8 mouse cellular contexts compared by ENCODE assay signal in the genomic region with DNA sequence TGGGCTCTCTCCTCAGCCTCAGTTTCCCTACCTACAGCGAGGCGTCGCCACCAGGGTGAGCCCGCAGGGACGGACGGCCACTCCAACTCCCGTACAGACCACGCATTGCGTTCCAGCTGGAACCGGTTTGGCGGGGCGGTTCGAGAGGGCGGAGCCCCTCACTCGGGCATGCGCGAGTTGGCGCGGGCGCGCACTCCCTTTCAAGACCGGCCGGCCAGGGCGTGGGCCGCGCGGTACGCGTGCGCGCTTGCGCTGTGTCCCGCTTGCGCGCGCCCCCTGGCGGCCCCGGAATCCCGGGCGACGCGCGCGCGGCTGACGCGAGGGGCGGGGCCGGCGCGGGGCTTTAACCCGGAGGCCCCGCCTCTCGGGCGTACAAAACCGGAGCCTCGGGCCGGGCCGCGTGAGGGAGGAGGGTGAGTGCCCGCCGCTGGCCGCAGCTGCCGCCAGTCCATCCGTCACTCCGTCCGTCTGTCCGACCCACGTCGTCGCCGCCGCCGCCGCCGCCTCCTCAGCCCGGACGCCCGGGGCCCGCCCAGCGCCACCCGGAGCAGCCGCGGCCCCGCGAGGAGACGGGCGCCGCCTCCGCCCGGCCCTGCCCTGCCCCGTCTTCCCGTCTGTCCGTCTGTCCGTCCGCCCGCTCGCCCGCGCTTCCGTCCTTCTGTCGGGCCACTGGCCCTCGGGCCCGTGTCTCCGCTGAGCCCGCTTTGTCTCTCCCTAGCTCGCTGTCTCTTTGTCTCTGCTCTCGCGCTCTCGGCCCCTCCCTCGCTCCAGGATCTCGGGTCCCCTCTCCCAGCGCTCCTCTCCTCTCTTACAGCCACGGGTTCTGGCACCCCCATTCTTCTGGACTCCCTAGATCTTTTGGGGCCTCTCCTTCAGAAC. TPM values are rescaled to one million over a fixed set of nuclear protein-coding genes. Genes with fewer than 3 reads are reported as not detected.
DNase-seq lines count a peak whose midpoint lies in the region; ATAC-seq lines count a peak whose summit lies in the region.

No protein-coding gene starts in this region.

- peak; percentile 96 to 98 for DNase-seq in adrenal gland, adult 18-20 months (ENCODE audit: low spot score in 2 of 2)
- DNase-seq in embryo, embryonic 10.5 days (ENCODE audit: low spot score), result peak; percentile 97
- peak; percentile 95 for DNase-seq in gastrocnemius, postnatal 14 days
- DNase-seq in left cerebral cortex, postnatal 10 days (ENCODE audit: extremely low spot score in 1 of 2, low spot score in 2 of 2), result peak; percentile 91 to 97
- DNase-seq in right cerebral cortex, postnatal 10 days (ENCODE audit: low spot score in 2 of 2), result peak; percentile 96 to 97
- DNase-seq in urinary bladder, postnatal 14 days (ENCODE audit: low spot score), result peak; percentile 97

- peak; percentile 81 for ATAC-seq in inflammation-experienced regulatory T-cells, adult 6 months
- ATAC-seq in megakaryocyte progenitor cell, adult 5-6 weeks (replicated peaks; ENCODE audit: poor library complexity), result peak; percentile 90

- intact Hi-C loops in gastrocnemius, postnatal 14 days (cut with DNase I; ENCODE audit: low total_unique reads), result no loop called here
- intact Hi-C loops in left cerebral cortex, postnatal 10 days (cut with DNase I), result no loop called here

RNA-seq across cellular contexts. Expression of gene Myl9, which starts 54.3 kb away (rescaled TPM):
- total RNA-seq in adrenal gland, adult 18-20 months (2021), result 10 to 100 TPM; 52.0 to 58.6 TPM
- total RNA-seq in gastrocnemius, postnatal 14 days (2021), result 100 to 1,000 TPM; 165 to 224 TPM
- polyA plus RNA-seq in inflammation-experienced regulatory T-cells, adult 6 months (2017; shearing (Covaris generic)), result not detected
- total RNA-seq in left cerebral cortex, postnatal 10 days (2021), result 10 to 100 TPM; 17.5 to 20.6 TPM
- total RNA-seq in megakaryocyte progenitor cell, adult 5-6 weeks (2015), result not detected in 2 replicates
- not detected in 2 replicates for total RNA-seq in megakaryocyte progenitor cell, adult 5-6 weeks (2017)

Comparison
In these comparisons a context has a peak if more than half of its experiments do, and no peak if none do; other contexts are left out.
1. Peak in every context shown above with its lines: DNase-seq and ATAC-seq.
2. RNA of gene Myl9, which starts 54.3 kb away (total RNA-seq): 165 to 224 TPM in gastrocnemius, postnatal 14 days, 52.0 to 58.6 TPM in adrenal gland, adult 18-20 months and 17.5 to 20.6 TPM in left cerebral cortex, postnatal 10 days; not detected in megakaryocyte progenitor cell, adult 5-6 weeks; every median in the first group is over 10 times any median in the second.